Mouse (Mus musculus): ENCODE measurements around the gene Rnf227.

DNA sequence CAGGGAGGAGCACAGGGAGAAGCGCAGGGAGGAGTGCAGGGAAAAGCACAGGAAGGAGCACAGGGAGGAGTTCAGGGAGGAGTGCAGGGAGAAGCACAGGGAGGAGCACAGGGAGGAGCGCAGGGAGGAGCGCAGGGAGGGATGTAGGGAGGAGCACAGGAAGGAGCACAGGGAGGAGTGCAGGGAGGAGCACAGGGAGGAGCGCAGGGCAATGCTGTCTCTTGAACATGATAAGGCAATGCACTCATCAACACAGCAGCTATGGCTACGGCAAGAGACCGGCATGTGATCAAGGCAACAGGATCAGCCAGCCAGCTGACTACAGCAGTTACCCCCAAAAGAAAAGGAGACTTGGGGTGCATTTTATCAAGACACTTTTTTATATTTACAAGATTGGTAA lies 23.9 kb upstream of the Rnf227 start:
- no peak for TF ChIP-seq CTCF (IDR thresholded peaks at IDR 0.05; ENCODE audit: insufficient read depth, low read depth, low read length)
- no peak for TF ChIP-seq POLR2A (IDR thresholded peaks at IDR 0.05; ENCODE audit: insufficient read depth, low read depth, low read length)

All from olfactory bulb, adult 2 months (tissue).